Mouse (Mus musculus) layer of hippocampus, adult 8-10 months (tissue): ENCODE measurements around the gene Kars. TPM values are rescaled to one million over a fixed set of nuclear protein-coding genes. Genes with fewer than 3 reads are reported as not detected.

Source experiments
- DNase-seq, 2 experiments: peaks; one replicate each; pipeline ENCODE4 v3.0.0; 2022; ENCODE audit warnings: low spot score in 2 of 2
- total RNA-seq, 4 experiments: library from RNA; stranded (reverse); gene quantifications; 2 replicates each; pipeline ENCODE4 v1.2.4; 2022

Gene Kars
- total RNA-seq, 4 experiments from 2014 or later = 77.6 to 80.4 (median 78.2) TPM

- DNase-seq = no peak
Measured at GRCm38 (mm10) chr8:111982116-111982515, 29.0 kb downstream of the Kars start.

DNA sequence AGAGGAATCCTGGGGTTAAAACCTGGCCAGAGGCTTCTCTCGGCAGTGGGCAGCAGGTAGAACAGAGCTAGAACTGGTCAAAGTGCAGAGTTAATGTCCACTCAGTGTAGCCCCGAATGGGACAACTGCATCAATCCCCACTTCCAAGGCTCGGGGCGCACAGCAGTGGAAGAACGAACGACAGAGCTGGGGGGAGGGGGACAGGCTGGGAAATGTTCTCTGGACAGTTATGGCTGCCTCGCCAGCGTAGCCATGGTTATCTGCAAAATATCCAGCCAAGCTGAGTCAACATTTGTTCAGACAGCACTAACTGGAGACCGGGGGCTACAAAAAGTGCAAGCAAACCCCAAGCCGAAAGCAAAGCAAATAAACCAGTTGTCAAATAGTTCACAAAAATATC is 33.0 kb downstream of the Kars start:
- DNase-seq = no peak

DNA sequence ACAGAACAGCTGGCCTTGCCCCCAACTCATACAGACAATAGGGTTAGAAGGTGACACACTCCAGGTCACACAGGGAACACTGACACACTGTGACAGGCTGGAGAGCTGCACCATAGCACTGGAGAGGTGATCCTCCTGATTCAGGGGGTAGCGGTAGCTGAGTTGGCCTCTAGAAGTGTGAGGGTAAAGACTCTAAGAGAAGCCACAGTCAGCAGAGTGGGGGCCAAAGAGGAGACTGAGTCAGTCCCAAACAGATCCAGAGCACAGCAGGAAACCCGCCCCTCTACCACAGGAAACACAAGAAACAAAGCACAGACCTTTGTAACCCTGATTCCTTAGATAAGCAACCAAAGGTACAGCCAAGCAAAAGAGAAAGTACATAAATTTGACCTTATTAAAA is 34.8 kb downstream of the Kars start:
- DNase-seq = no peak

DNA sequence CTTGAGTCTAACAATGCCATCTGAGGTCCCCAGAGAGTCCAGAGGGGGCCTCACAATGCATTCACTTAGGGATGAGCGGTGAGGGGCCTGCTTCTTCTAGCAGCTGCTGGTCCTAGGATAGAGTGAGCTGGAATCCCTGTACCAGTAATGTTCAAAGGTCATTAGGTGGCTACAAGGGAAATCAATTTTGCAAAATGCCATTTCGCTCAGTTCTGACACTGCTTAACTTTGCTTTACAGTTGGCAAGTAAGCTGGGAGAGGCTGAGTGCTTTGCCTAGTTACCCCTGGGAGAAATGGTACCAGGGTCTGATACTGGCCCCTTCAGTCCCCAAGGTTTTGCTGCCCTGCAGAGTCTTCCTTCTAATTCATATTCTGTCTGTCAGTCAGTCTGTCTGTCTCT is 35.4 kb downstream of the Kars start:
- DNase-seq = no peak

- DNase-seq = no peak
Measured at GRCm38 (mm10) chr8:111974138-111974537, 37.0 kb downstream of the Kars start.

GRCm38 (mm10) chr8:111968991-111969390 is 42.1 kb downstream of the Kars start:
- no peak for DNase-seq

- DNase-seq = no peak
Measured at GRCm38 (mm10) chr8:111968541-111968940, 42.6 kb downstream of the Kars start.

DNA sequence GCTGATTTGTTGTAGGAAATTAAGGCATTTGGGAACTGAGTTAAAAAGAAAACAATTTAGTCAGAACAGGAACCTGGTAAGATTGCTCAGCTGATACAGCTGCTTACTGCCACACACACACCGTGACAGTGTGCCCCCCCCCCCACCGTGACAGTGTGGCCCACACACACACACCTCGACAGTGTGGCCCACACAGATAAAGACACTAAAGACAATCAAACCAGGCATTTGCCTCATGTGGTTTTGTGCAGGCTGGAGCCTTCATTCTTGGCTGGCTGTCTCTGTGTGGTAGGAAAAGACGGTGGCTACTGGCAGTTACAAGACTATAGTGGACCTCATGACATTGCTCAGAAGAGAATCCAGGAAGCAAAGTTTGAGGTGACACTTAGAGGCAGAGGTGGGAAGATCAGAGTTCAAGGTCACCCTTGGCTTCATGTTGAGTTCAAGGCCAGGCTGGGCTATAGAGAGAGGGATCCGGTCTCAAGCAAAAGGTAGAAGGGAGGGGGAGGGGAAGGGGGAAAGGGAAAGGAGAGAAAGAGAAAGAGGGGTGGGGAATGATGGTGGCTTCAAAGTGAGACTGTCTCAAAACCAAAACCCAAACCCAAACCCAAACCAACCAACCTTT is 43.8 kb downstream of the Kars start:
- no peak for DNase-seq

DNA sequence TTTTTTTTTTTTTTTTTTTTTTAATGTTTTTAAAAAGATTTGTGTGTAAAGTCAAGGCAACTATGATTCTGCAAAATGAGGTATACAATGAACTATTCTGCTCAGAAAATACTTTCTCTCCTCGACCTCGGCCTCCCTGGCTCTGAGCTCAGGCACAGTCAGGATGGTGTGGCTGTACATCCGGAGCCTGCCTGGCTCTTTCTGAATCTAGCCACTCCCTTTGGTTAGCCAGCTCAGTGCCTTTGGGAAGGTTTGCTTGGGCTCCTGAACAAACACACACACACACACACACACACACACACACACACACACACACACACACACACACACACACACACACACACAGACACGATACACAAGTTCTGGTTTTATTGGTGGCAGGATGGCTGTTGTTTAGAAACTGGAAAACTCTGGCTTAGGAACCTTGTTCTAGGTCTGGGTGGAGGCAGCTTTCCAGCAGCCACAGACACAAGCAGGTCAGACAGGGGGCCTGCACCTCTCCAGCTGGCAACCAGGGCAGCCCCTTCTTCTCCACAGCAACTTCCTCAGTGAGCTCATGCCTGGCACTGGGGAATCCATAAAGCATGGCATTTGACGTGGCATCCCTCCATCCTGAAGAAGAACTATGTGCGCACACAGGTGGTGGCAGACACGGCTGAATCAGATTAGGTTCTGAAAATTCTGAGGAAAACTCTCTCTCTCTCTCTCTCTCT is 46.1 kb downstream of the Kars start:
- no peak for DNase-seq

- no peak for DNase-seq
Measured at GRCm38 (mm10) chr8:111964351-111964750, 46.8 kb downstream of the Kars start.

DNA sequence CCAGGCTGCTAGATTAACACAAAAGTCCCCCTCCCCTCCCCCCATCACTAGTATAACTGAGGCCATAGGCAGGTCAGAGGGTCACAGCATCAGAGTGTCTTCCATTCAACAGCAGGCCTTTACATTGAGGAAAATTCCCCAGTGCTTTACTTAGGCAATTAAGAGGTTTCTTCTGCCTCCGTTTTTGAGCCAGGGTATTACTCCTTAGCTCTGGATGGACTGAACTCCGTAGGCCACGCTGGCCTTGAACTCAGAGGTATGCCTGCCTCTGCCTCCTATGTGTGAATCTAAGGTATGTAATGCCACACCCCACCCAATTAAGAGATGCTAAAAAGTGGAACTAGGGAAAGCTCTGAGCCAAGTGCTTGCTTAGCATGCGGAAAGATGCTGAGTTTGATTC is 47.6 kb downstream of the Kars start:
- no peak for DNase-seq

DNA sequence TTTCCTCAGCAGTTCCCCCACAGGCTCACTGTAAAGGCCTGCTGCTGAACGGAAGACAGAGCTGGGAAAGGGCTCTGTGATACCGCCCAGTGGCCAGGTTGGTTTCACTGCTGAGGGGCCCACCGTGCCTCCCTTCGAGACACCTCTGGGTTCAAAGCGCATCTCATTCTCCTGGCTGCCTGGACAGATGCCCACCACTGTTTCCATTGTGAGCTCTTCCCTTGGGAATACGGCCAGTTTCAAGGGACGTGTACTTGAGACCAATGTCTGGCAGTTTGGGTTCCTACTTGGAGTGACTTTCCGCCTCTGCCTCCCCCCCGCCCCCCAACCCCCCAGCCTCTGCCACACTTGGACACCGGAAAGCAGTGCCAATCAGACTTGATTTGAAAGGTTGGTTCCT is 48.0 kb downstream of the Kars start:
- DNase-seq = no peak

- no peak for DNase-seq
Measured at GRCm38 (mm10) chr8:111962589-111962988, 48.5 kb downstream of the Kars start.

- DNase-seq = no peak
Measured at GRCm38 (mm10) chr8:111961330-111961729, 49.8 kb downstream of the Kars start.

- DNase-seq = no peak
Measured at GRCm38 (mm10) chr8:111960591-111961321, 50.4 kb downstream of the Kars start.

- DNase-seq = no peak
Measured at GRCm38 (mm10) chr8:111957231-111957630, 53.9 kb downstream of the Kars start.

DNA sequence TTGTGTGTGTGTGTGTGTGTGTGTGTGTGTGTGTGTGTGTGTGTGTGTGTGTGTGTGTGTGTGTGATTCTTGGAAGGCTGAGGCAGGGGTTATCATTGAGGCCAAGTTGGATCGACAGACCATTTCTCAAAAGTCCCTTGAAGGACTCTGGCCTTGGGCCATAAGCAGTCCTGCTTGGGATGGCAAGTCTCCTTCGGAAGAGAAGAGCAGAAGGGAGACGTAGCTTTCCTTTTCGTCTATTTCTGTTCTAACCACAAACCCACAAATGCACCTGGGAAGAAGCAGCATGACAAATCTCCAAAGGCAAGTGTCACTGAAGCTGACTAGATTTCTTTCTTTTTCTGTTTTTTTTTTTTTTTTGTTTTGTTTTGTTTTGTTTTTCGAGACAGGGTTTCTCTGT is 55.2 kb downstream of the Kars start:
- DNase-seq = no peak

DNA sequence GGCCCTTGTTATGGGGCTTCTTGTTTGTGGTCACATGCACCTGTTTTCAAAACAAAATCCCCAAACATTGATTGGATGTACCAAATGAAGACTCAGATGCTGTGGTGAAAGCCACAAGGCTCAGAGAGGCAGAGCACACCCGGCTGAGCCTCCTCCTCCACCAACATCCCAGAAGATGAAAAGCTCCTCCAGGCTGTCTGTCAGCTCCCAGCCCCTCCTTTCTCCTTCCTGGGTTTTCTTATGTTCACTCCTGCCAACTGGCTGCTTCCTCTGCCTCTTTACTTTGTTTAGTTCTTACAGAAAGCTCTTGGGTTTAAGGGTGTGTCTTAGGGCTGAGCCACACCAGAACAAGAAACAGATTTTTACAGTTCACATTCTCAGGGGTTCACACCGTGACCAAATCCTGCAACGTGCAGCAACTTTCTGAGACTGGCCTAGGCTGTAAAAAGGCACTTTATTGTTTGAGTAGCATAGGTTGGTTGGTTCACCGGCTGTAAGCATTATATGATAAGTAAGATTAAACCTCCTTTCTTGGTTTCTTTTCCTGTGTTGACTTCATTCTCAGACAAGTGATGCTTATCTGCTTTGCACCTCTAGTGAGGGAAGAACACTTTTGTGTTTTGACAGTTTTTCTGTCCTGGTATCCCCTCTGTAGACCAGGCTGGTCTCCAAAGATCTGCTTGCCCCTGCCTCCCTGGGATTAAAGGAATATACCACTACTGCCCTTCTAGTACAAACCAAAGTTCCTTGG is 56.1 kb downstream of the Kars start:
- DNase-seq = no peak

DNA sequence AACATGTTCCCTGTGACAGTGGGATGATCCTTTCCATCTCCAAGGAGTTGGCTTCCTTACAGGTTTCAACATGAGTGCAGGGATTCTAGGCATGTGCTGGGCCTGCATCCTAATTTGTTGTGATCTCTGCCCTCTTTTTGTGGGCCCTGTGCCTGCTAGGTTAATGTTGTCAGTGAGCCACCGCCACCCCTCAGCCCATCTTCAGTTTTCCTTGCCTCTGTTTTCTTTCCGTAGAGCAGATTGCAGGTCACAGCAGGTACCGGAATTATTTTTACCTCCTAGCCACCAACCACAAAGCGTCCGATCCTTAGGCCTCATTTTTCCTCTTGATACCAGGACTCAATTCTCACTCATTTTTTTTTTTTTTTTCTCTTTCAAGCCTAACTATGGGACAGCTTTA is 59.2 kb downstream of the Kars start:
- no peak for DNase-seq

- peak; percentile 54 to 66 for DNase-seq
Measured at GRCm38 (mm10) chr8:111951317-111951716, 59.8 kb downstream of the Kars start.

DNA sequence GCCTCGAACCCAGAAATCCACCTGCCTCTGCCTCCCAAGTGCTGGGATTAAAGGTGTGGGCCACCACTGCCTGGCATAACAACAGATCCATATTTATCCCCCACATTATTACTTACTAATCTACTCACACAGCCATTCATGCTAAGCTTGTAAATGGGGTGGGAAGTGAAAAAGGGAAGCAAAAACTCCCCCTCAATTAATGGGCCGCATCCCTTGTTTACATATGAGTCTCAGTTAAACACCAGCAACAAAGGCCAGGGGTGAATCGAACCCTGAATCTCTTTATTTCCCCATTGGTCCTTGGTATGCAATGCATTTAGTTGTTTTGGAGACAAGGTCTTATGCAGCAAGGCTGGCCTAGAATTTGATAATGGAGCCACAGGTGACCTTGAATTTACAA is 60.3 kb downstream of the Kars start:
- DNase-seq = no peak

GRCm38 (mm10) chr8:111947954-111948353 is 63.2 kb downstream of the Kars start:
- DNase-seq = no peak
